Mouse (Mus musculus) intestine, embryonic 14.5 days (tissue): ENCODE results near the gene Fbxo34. TPM values are rescaled to one million over a fixed set of nuclear protein-coding genes. Genes with fewer than 3 reads are reported as not detected.

Experiments used
- ATAC-seq: fragments of 200-750 bp; cut with Nextera tagmentation; replicated peaks from 2 replicates; pipeline ENCODE4 v1.8.0; 2017; ENCODE audit warnings: low read depth, moderate number of reproducible peaks, moderate TSS enrichment, moderate library complexity; ENCODE audit not compliant: low FRiP score, low TSS enrichment
- DNase-seq: peaks from one replicate; pipeline ENCODE4 v3.0.0-alpha.2; 2018; ENCODE audit warnings: low spot score
- H3K27ac ChIP-seq: fragments of 300-500 bp; sonication (generic); 2 replicates; pipeline ENCODE4 v1.5.1; 2014; ENCODE audit warnings: low read depth, mild to moderate bottlenecking, control low read depth
- H3K27me3 ChIP-seq: fragments of 300-500 bp; sonication (generic); replicated peaks from 2 replicates; pipeline ENCODE4 v1.6.1; 2014; ENCODE audit warnings: low read length, control low read depth; ENCODE audit not compliant: control insufficient read depth, insufficient read depth
- H3K36me3 ChIP-seq: fragments of 300-500 bp; sonication (generic); 2 replicates; pipeline ENCODE4 v1.6.1; 2014; ENCODE audit warnings: low read length, control low read depth; ENCODE audit not compliant: control insufficient read depth, insufficient read depth
- H3K4me1 ChIP-seq: fragments of 300-500 bp; sonication (generic); replicated peaks from 2 replicates; pipeline ENCODE4 v1.6.1; 2014; ENCODE audit warnings: low read length, control low read depth, mixed read lengths; ENCODE audit not compliant: control insufficient read depth, insufficient read depth
- H3K4me2 ChIP-seq: fragments of 300-500 bp; sonication (generic); 2 replicates; pipeline ENCODE4 v1.6.1; 2014; ENCODE audit warnings: low read length
- H3K4me3 ChIP-seq: fragments of 300-500 bp; sonication (generic); 2 replicates; pipeline ENCODE4 v1.5.1; 2014; ENCODE audit warnings: low read depth, low read length, control low read depth, mixed read lengths
- H3K9ac ChIP-seq: fragments of 300-500 bp; sonication (generic); 2 replicates; pipeline ENCODE4 v1.6.1; 2014; ENCODE audit warnings: mild to moderate bottlenecking, low read length
- H3K9me3 ChIP-seq: fragments of 300-500 bp; sonication (generic); 2 replicates; pipeline ENCODE4 v1.6.1; 2016; ENCODE audit warnings: low read length, control low read depth; ENCODE audit not compliant: control insufficient read depth
- WGBS: fragments of 180-500 bp; shearing (Covaris S2); extraction: QIAGEN DNeasy Blood & Tissue Kit; methylation state at CpG from one replicate; pipeline ENCODE4 v1.1.7; 2014; 5-methylcytosine and 5-hydroxymethylcytosine counted together
- polyA plus RNA-seq: library from polyadenylated mRNA; unstranded; fragments of >200 nt; fragmentation: Nextera tagmentation; extraction: Ambion mirVana; gene quantifications from 2 replicates; pipeline ENCODE4 v1.2.1, GENCODE M21; 2014

The Fbxo34 gene
- polyA plus RNA-seq, 1 experiment from 2014 or later: 27.8 TPM

- H3K9ac ChIP-seq: no peak overlapping the region
- no peak overlapping the region for H3K4me2 ChIP-seq
- 17% methylated on average over 2 of the region's 2 CpGs for WGBS
- no peak overlapping the region for H3K4me3 ChIP-seq
- H3K27me3 ChIP-seq: no peaks in the 10 kb centered on the region
- no peak for DNase-seq
- peaks cover 10% of the 10 kb centered on the region for H3K4me1 ChIP-seq
- no peaks in the 10 kb centered on the region for H3K9me3 ChIP-seq
- no peak for ATAC-seq
- H3K27ac ChIP-seq: no peak overlapping the region
- H3K36me3 ChIP-seq: no peaks in the 10 kb centered on the region
Measured at GRCm38 (mm10) chr14:47421606-47422005, 28.6 kb upstream of the Fbxo34 start.

- 68% methylated on average over 4 of the region's 4 CpGs for WGBS
- no peaks in the 10 kb centered on the region for H3K9me3 ChIP-seq
- peaks cover 2% of the 10 kb centered on the region for H3K4me1 ChIP-seq
- H3K36me3 ChIP-seq: no peaks in the 10 kb centered on the region
- H3K9ac ChIP-seq: no peak overlapping the region
- DNase-seq (no peak), ATAC-seq (no peak)
- H3K27ac ChIP-seq: no peak overlapping the region
- H3K4me3 ChIP-seq: no peak overlapping the region
- H3K4me2 ChIP-seq: no peak overlapping the region
- H3K27me3 ChIP-seq: no peaks in the 10 kb centered on the region
Measured at GRCm38 (mm10) chr14:47422466-47422865, 27.8 kb upstream of the Fbxo34 start.

GRCm38 (mm10) chr14:47432987-47433386 lies 17.2 kb upstream of the Fbxo34 start:
- Histone ChIP-seq H3K4me2 (no peak overlapping the region), H3K27ac (no peak overlapping the region), H3K27me3 (no peaks in the 10 kb centered on the region), H3K9me3 (no peaks in the 10 kb centered on the region), H3K9ac (no peak overlapping the region), H3K4me3 (no peak overlapping the region), H3K4me1 (no peaks in the 10 kb centered on the region), H3K36me3 (no peaks in the 10 kb centered on the region)
- DNase-seq (no peak), ATAC-seq (no peak)

- no peaks in the 10 kb centered on the region for H3K27me3 ChIP-seq
- no peak overlapping the region for H3K9ac ChIP-seq
- no peaks in the 10 kb centered on the region for H3K36me3 ChIP-seq
- no peak overlapping the region for H3K4me2 ChIP-seq
- no peak overlapping the region for H3K4me3 ChIP-seq
- WGBS: 70% methylated on average over 3 of the region's 3 CpGs
- no peak overlapping the region for H3K27ac ChIP-seq
- no peak for DNase-seq
- no peak for ATAC-seq
- H3K9me3 ChIP-seq: 0 out of 2 replicates have a peak, but pooled peaks cover 2% of the 10 kb centered on the region
- no peaks in the 10 kb centered on the region for H3K4me1 ChIP-seq
Measured at GRCm38 (mm10) chr14:47438947-47439346, 11.3 kb upstream of the Fbxo34 start.

GRCm38 (mm10) chr14:47444907-47445306 lies 5.3 kb upstream of the Fbxo34 start:
- H3K4me2 ChIP-seq: no peak overlapping the region
- DNase-seq: no peak
- no peaks in the 10 kb centered on the region for H3K27me3 ChIP-seq
- H3K4me3 ChIP-seq: no peak overlapping the region
- H3K9ac ChIP-seq: no peak overlapping the region
- no peaks in the 10 kb centered on the region for H3K4me1 ChIP-seq
- H3K36me3 ChIP-seq: no peaks in the 10 kb centered on the region
- no peak for ATAC-seq
- WGBS: 59% methylated on average over 2 of the region's 2 CpGs
- H3K9me3 ChIP-seq: no peaks in the 10 kb centered on the region
- H3K27ac ChIP-seq: no peak overlapping the region

GRCm38 (mm10) chr14:47445331-47446095 lies 4.7 kb upstream of the Fbxo34 start:
- H3K4me3 ChIP-seq: no peak overlapping the region
- ATAC-seq (no peak), DNase-seq (no peak)
- H3K27ac ChIP-seq: no peak overlapping the region
- H3K4me2 ChIP-seq: no peak overlapping the region
- no peaks in the 10 kb centered on the region for H3K9me3 ChIP-seq
- 69% methylated on average over 9 of the region's 9 CpGs for WGBS
- no peaks in the 10 kb centered on the region for H3K4me1 ChIP-seq
- H3K36me3 ChIP-seq: no peaks in the 10 kb centered on the region
- H3K27me3 ChIP-seq: no peaks in the 10 kb centered on the region
- no peak overlapping the region for H3K9ac ChIP-seq

- no peaks in the 10 kb centered on the region for H3K36me3 ChIP-seq
- no peak for ATAC-seq
- H3K9me3 ChIP-seq: no peaks in the 10 kb centered on the region
- DNase-seq: no peak
- no peaks in the 10 kb centered on the region for H3K27me3 ChIP-seq
- H3K27ac ChIP-seq: no peak overlapping the region
- no peak overlapping the region for H3K4me2 ChIP-seq
- no peak overlapping the region for H3K9ac ChIP-seq
- no peaks in the 10 kb centered on the region for H3K4me1 ChIP-seq
- 82% methylated on average over 4 of the region's 4 CpGs for WGBS
- no peak overlapping the region for H3K4me3 ChIP-seq
Measured at GRCm38 (mm10) chr14:47459556-47459955, 9.3 kb downstream of the Fbxo34 start.

- H3K4me3 ChIP-seq: no peak overlapping the region
- ATAC-seq (no peak), DNase-seq (no peak)
- H3K27me3 ChIP-seq: no peaks in the 10 kb centered on the region
- no peaks in the 10 kb centered on the region for H3K36me3 ChIP-seq
- no peak overlapping the region for H3K9ac ChIP-seq
- H3K27ac ChIP-seq: no peak overlapping the region
- H3K4me2 ChIP-seq: no peak overlapping the region
- no peaks in the 10 kb centered on the region for H3K9me3 ChIP-seq
- 83% methylated on average over 8 of the region's 8 CpGs for WGBS
- H3K4me1 ChIP-seq: no peaks in the 10 kb centered on the region
Measured at GRCm38 (mm10) chr14:47461997-47462396, 11.8 kb downstream of the Fbxo34 start.

GRCm38 (mm10) chr14:47462453-47462852 lies 12.2 kb downstream of the Fbxo34 start:
- 72% methylated on average over 4 of the region's 4 CpGs for WGBS
- no peak overlapping the region for H3K4me2 ChIP-seq
- no peaks in the 10 kb centered on the region for H3K4me1 ChIP-seq
- DNase-seq (no peak), ATAC-seq (no peak)
- H3K9ac ChIP-seq: no peak overlapping the region
- no peaks in the 10 kb centered on the region for H3K36me3 ChIP-seq
- H3K27ac ChIP-seq: no peak overlapping the region
- H3K9me3 ChIP-seq: no peaks in the 10 kb centered on the region
- H3K4me3 ChIP-seq: no peak overlapping the region
- no peaks in the 10 kb centered on the region for H3K27me3 ChIP-seq
